Mouse (Mus musculus): ENCODE results near the gene Prkcq. TPM values are rescaled to one million over a fixed set of nuclear protein-coding genes. Genes with fewer than 3 reads are reported as not detected.

The Prkcq gene
- polyA plus RNA-seq, 1 experiment from 2014 or later: 9.4 TPM

DNA sequence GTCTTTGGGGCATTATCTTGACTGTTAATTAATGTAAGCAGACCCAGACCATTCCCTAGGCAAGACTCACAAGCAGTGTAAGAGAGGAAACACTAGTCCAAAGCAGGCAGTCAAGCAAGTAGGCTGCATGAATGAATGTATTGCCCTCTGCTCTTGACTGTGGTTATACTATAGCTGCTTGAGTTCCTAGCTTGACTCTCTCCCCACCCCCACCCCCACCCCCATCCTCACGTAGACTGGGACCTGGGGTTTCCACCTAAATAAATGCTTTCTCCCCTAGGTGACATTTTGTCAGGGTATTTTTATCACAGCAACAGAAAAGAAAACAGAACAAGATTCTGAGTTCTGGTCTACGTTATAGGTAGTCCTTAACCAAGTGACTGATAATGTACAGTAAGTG is 57.2 kb downstream of the Prkcq start:
- Histone ChIP-seq H3K27me3 (no peaks in the 10 kb centered on the region), H3K9ac (no peak overlapping the region), H3K27ac (replicated peaks) (no peak overlapping the region), H3K4me3 (no peak overlapping the region), H3K36me3 (no peaks in the 10 kb centered on the region), H3K9me3 (no peaks in the 10 kb centered on the region), H3K4me2 (no peak overlapping the region), H3K4me1 (replicated peaks) (no peaks in the 10 kb centered on the region)
- no peak for ATAC-seq (ENCODE audit: low read depth)
- 83% methylated on average over 2 of the region's 2 CpGs for WGBS

DNA sequence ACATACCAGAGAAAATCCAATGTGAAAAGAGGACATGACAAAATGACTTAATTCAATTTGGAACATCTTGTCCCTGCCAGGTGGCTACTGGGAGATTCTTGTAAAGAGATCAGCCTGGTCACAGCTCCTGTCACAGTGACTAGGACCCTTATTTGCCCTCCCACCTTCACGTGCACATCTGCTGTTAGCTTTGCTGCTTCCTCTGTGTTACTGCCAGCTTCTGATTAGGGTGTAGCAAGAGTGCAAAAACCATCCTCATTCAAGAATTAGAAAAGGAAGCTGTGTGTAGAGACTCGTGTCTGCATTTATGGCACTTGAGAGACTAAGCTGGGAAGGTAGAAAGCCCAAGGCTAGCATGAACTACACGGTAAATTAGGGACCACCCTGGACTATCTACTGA is 59.2 kb downstream of the Prkcq start:
- Histone ChIP-seq H3K4me1 (replicated peaks) (no peaks in the 10 kb centered on the region), H3K9me3 (no peaks in the 10 kb centered on the region), H3K27me3 (no peaks in the 10 kb centered on the region), H3K36me3 (no peaks in the 10 kb centered on the region), H3K9ac (no peak overlapping the region), H3K4me2 (no peak overlapping the region), H3K4me3 (no peak overlapping the region), H3K27ac (replicated peaks) (no peak overlapping the region)
- no peak for ATAC-seq (ENCODE audit: low read depth)
- 68% methylated on average over 3 of the region's 3 CpGs for WGBS

GRCm38 (mm10) chr2:11231988-11232387 is 60.1 kb downstream of the Prkcq start:
- Histone ChIP-seq H3K36me3 (no peaks in the 10 kb centered on the region), H3K27ac (replicated peaks) (no peak overlapping the region), H3K4me2 (no peak overlapping the region), H3K27me3 (no peaks in the 10 kb centered on the region), H3K9ac (no peak overlapping the region), H3K9me3 (no peaks in the 10 kb centered on the region), H3K4me3 (no peak overlapping the region), H3K4me1 (replicated peaks) (no peaks in the 10 kb centered on the region)
- no peak for ATAC-seq (ENCODE audit: low read depth)
- WGBS: 90% methylated on average over 5 of the region's 5 CpGs

GRCm38 (mm10) chr2:11238254-11238653 is 66.3 kb downstream of the Prkcq start:
- Histone ChIP-seq H3K27ac (replicated peaks) (no peak overlapping the region), H3K36me3 (no peaks in the 10 kb centered on the region), H3K4me1 (replicated peaks) (no peaks in the 10 kb centered on the region), H3K27me3 (no peaks in the 10 kb centered on the region), H3K4me3 (no peak overlapping the region), H3K9ac (no peak overlapping the region), H3K4me2 (no peak overlapping the region), H3K9me3 (no peaks in the 10 kb centered on the region)
- ATAC-seq (ENCODE audit: low read depth): no peak
- 90% methylated on average over 4 of the region's 4 CpGs for WGBS

DNA sequence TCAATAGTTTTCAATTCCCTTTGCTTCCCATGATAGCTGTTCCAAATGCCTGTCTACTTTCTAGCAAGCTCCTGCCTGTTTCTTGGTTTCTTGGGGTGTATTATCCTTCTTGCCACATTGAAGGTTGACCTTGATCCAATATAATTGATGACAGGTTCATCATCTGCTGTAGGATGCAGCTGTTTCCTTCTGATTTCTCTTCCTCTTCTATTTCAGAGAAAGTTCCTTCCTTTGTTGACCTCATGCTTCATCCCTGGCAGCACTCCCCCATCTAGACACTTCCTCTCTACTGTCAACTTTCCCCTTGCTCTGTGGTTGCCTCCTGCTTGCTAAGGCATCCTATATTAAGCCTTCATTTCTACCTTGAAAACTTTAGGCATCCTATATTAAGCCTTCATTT is 67.6 kb downstream of the Prkcq start:
- H3K9me3 ChIP-seq: no peaks in the 10 kb centered on the region
- no peak for ATAC-seq (ENCODE audit: low read depth)
- H3K27ac ChIP-seq (replicated peaks): no peak overlapping the region
- no peaks in the 10 kb centered on the region for H3K4me1 ChIP-seq (replicated peaks)
- H3K36me3 ChIP-seq: no peaks in the 10 kb centered on the region
- H3K9ac ChIP-seq: no peak overlapping the region
- H3K27me3 ChIP-seq: no peaks in the 10 kb centered on the region
- no peak overlapping the region for H3K4me2 ChIP-seq
- H3K4me3 ChIP-seq: no peak overlapping the region

- 76% methylated on average over 7 of the region's 7 CpGs for WGBS
- H3K4me3 ChIP-seq: no peak overlapping the region
Observed at GRCm38 (mm10) chr2:11245926-11246325, 74.0 kb downstream of the Prkcq start.

GRCm38 (mm10) chr2:11253945-11254344 is 82.0 kb downstream of the Prkcq start:
- no peak for ATAC-seq (ENCODE audit: low read depth)
- WGBS: 65% methylated on average over 8 of the region's 8 CpGs

More at GRCm38 (mm10) chr2:11245926-11246325, 74.0 kb downstream of the Prkcq start:
- Histone ChIP-seq H3K4me2 (no peak overlapping the region), H3K9me3 (no peaks in the 10 kb centered on the region), H3K36me3 (no peaks in the 10 kb centered on the region), H3K4me1 (replicated peaks) (no peaks in the 10 kb centered on the region), H3K27me3 (no peaks in the 10 kb centered on the region), H3K9ac (no peak overlapping the region), H3K27ac (replicated peaks) (no peak overlapping the region)
- no peak for ATAC-seq (ENCODE audit: low read depth)

GRCm38 (mm10) chr2:11254446-11254845 is 82.5 kb downstream of the Prkcq start:
- no peaks in the 10 kb centered on the region for H3K9me3 ChIP-seq
- no peaks in the 10 kb centered on the region for H3K36me3 ChIP-seq
- H3K9ac ChIP-seq: no peak overlapping the region
- ATAC-seq (ENCODE audit: low read depth): no peak
- no peaks in the 10 kb centered on the region for H3K4me1 ChIP-seq (replicated peaks)
- H3K27me3 ChIP-seq: no peaks in the 10 kb centered on the region
- H3K4me2 ChIP-seq: no peak overlapping the region
- H3K27ac ChIP-seq (replicated peaks): no peak overlapping the region
- WGBS: 86% methylated on average over 4 of the region's 4 CpGs
- H3K4me3 ChIP-seq: no peak overlapping the region

More at GRCm38 (mm10) chr2:11253945-11254344, 82.0 kb downstream of the Prkcq start:
- Histone ChIP-seq H3K9ac (no peak overlapping the region), H3K27ac (replicated peaks) (no peak overlapping the region), H3K27me3 (no peaks in the 10 kb centered on the region), H3K4me1 (replicated peaks) (no peaks in the 10 kb centered on the region), H3K9me3 (no peaks in the 10 kb centered on the region), H3K36me3 (no peaks in the 10 kb centered on the region), H3K4me2 (no peak overlapping the region), H3K4me3 (no peak overlapping the region)

DNA sequence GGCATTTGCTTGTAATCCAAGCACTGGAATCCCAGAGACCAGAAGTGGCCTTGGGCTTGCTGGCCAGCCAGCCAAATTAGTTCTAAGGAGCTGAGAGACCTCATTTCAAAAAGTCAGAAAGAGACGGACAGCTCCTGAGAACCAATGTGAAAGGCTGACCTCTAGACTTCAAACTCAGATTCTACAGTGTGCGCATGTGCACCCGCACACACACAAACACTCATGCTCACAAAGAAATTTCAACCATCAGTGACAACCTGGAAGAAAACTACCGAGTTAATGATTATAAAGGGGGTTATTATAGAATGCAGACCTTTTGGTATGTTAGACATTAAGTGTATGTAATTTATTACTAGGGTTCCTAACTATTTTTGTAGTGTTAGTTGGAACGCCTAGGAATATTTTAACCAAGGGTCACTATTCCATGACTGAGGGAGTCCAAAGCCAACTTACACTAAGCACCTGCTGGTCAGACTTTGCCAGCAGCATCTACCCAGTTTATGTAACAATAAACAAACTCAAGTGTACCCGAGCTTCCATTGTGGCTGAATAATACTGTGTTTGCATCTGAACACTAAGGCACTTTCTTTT is 85.4 kb downstream of the Prkcq start:
- Histone ChIP-seq H3K36me3 (no peaks in the 10 kb centered on the region), H3K4me1 (replicated peaks) (no peaks in the 10 kb centered on the region), H3K4me2 (no peak overlapping the region), H3K27me3 (no peaks in the 10 kb centered on the region), H3K27ac (replicated peaks) (no peak overlapping the region), H3K4me3 (no peak overlapping the region), H3K9ac (no peak overlapping the region), H3K9me3 (no peaks in the 10 kb centered on the region)
- no peak for ATAC-seq (ENCODE audit: low read depth)
- 84% methylated on average over 6 of the region's 6 CpGs for WGBS

GRCm38 (mm10) chr2:11258181-11258580 is 86.3 kb downstream of the Prkcq start:
- Histone ChIP-seq H3K27me3 (no peaks in the 10 kb centered on the region), H3K9ac (no peak overlapping the region), H3K4me1 (replicated peaks) (no peaks in the 10 kb centered on the region), H3K27ac (replicated peaks) (no peak overlapping the region), H3K4me3 (no peak overlapping the region), H3K4me2 (no peak overlapping the region), H3K36me3 (no peaks in the 10 kb centered on the region), H3K9me3 (no peaks in the 10 kb centered on the region)
- 83% methylated on average over 1 of the region's 1 CpGs for WGBS
- no peak for ATAC-seq (ENCODE audit: low read depth)

- Histone ChIP-seq H3K9me3 (no peaks in the 10 kb centered on the region), H3K4me3 (no peak overlapping the region), H3K36me3 (no peaks in the 10 kb centered on the region), H3K4me1 (replicated peaks) (no peaks in the 10 kb centered on the region), H3K27ac (replicated peaks) (no peak overlapping the region), H3K27me3 (no peaks in the 10 kb centered on the region), H3K9ac (no peak overlapping the region), H3K4me2 (no peak overlapping the region)
- 88% methylated on average over 5 of the region's 5 CpGs for WGBS
- ATAC-seq (ENCODE audit: low read depth): no peak
Observed at GRCm38 (mm10) chr2:11259361-11259760, 87.5 kb downstream of the Prkcq start.

GRCm38 (mm10) chr2:11264836-11265235 is 92.9 kb downstream of the Prkcq start:
- Histone ChIP-seq H3K9ac (no peak overlapping the region), H3K9me3 (no peaks in the 10 kb centered on the region)
- WGBS: 89% methylated on average over 5 of the region's 5 CpGs

GRCm38 (mm10) chr2:11265455-11265854 is 93.5 kb downstream of the Prkcq start:
- H3K4me3 ChIP-seq: no peak overlapping the region
- no peak overlapping the region for H3K27ac ChIP-seq (replicated peaks)
- H3K27me3 ChIP-seq: no peaks in the 10 kb centered on the region
- H3K4me1 ChIP-seq (replicated peaks): peaks cover 5% of the 10 kb centered on the region; the same call in 1 of the 2 replicates
- H3K36me3 ChIP-seq: no peaks in the 10 kb centered on the region
- no peak overlapping the region for H3K9ac ChIP-seq
- ATAC-seq (ENCODE audit: low read depth): no peak
- H3K9me3 ChIP-seq: no peaks in the 10 kb centered on the region
- H3K4me2 ChIP-seq: no peak overlapping the region
- WGBS: 90% methylated on average over 8 of the region's 9 CpGs

More at GRCm38 (mm10) chr2:11264836-11265235, 92.9 kb downstream of the Prkcq start:
- Histone ChIP-seq H3K4me2 (no peak overlapping the region), H3K4me3 (no peak overlapping the region), H3K27ac (replicated peaks) (no peak overlapping the region), H3K4me1 (replicated peaks) (no peaks in the 10 kb centered on the region), H3K27me3 (no peaks in the 10 kb centered on the region), H3K36me3 (no peaks in the 10 kb centered on the region)
- ATAC-seq (ENCODE audit: low read depth): no peak
